Mouse (Mus musculus) c-Kit-negative CD71-positive TER-119-positive erythroid progenitor cells, embryonic 14.5 days (primary cell): ENCODE measurements around the gene Ube2h.

Source experiments
- DNase-seq: peaks from one replicate; pipeline ENCODE4 v3.0.0-alpha.2; 2013; ENCODE audit warnings: low read depth, low spot score

The Ube2h gene

GRCm38 (mm10) chr6:30299683-30300082 is 4.7 kb downstream of the Ube2h start:
- DNase-seq: no peak

- DNase-seq: no peak
Observed at GRCm38 (mm10) chr6:30299116-30299515, 5.2 kb downstream of the Ube2h start.

GRCm38 (mm10) chr6:30292579-30292978 is 11.8 kb downstream of the Ube2h start:
- no peak for DNase-seq

- no peak for DNase-seq
Observed at GRCm38 (mm10) chr6:30287958-30288357, 16.4 kb downstream of the Ube2h start.

- DNase-seq: no peak
Observed at GRCm38 (mm10) chr6:30286642-30287041, 17.7 kb downstream of the Ube2h start.

- no peak for DNase-seq
Observed at GRCm38 (mm10) chr6:30284177-30284576, 20.2 kb downstream of the Ube2h start.

GRCm38 (mm10) chr6:30282361-30282760 is 22.0 kb downstream of the Ube2h start:
- no peak for DNase-seq

GRCm38 (mm10) chr6:30278374-30278773 is 26.0 kb downstream of the Ube2h start:
- no peak for DNase-seq

- DNase-seq: no peak
Observed at GRCm38 (mm10) chr6:30276882-30277281, 27.5 kb downstream of the Ube2h start.

GRCm38 (mm10) chr6:30276375-30276774 is 28.0 kb downstream of the Ube2h start:
- DNase-seq: no peak

GRCm38 (mm10) chr6:30275159-30275847 is 29.0 kb downstream of the Ube2h start:
- peak; percentile 33 for DNase-seq

GRCm38 (mm10) chr6:30272911-30273310 is 31.4 kb downstream of the Ube2h start:
- no peak for DNase-seq

GRCm38 (mm10) chr6:30272338-30272905 is 31.9 kb downstream of the Ube2h start:
- no peak for DNase-seq

- DNase-seq: no peak
Observed at GRCm38 (mm10) chr6:30269846-30270245, 34.5 kb downstream of the Ube2h start.

GRCm38 (mm10) chr6:30267486-30267885 is 36.9 kb downstream of the Ube2h start:
- no peak for DNase-seq

GRCm38 (mm10) chr6:30265402-30265801 is 38.9 kb downstream of the Ube2h start:
- no peak for DNase-seq

GRCm38 (mm10) chr6:30263053-30263452 is 41.3 kb downstream of the Ube2h start:
- no peak for DNase-seq

- DNase-seq: no peak
Observed at GRCm38 (mm10) chr6:30259271-30259670, 45.1 kb downstream of the Ube2h start.

GRCm38 (mm10) chr6:30257962-30258361 is 46.4 kb downstream of the Ube2h start:
- DNase-seq: no peak

GRCm38 (mm10) chr6:30255846-30256245 is 48.5 kb downstream of the Ube2h start:
- DNase-seq: no peak

GRCm38 (mm10) chr6:30252271-30253010 is 51.9 kb downstream of the Ube2h start:
- DNase-seq: no peak

- DNase-seq: no peak
Observed at GRCm38 (mm10) chr6:30248708-30249107, 55.6 kb downstream of the Ube2h start.

GRCm38 (mm10) chr6:30245940-30246339 is 58.4 kb downstream of the Ube2h start:
- no peak for DNase-seq
